Mouse (Mus musculus) E14TG2a.4 (cell line): ENCODE measurements around the gene Gcnt4.

Experiments used
- H3K27me3 ChIP-seq: 2 replicates; pipeline ENCODE4 v1.6.1; 2014; ENCODE audit warnings: low read length, control low read depth; ENCODE audit not compliant: insufficient read depth
- H3K36me3 ChIP-seq: 2 replicates; pipeline ENCODE4 v1.6.1; 2014; ENCODE audit warnings: low read length, control low read depth; ENCODE audit not compliant: insufficient read depth
- H3K4me1 ChIP-seq: replicated peaks from 2 replicates; pipeline ENCODE4 v1.6.1; 2014; ENCODE audit warnings: low read depth, low read length, control low read depth
- H3K4me3 ChIP-seq: replicated peaks from 2 replicates; pipeline ENCODE4 v1.5.1; 2014; ENCODE audit warnings: mild to moderate bottlenecking, low read length
- H3K9me3 ChIP-seq: 2 replicates; pipeline ENCODE4 v1.6.1; 2014; ENCODE audit warnings: low read length, control low read depth
- CTCF ChIP-seq: conservative IDR thresholded peaks from 2 replicates; pipeline ENCODE4 v1.5.1; 2014; ENCODE audit warnings: low read length
- NANOG ChIP-seq: IDR thresholded peaks from 2 replicates; pipeline ENCODE4 v1.6.1; 2014; ENCODE audit warnings: borderline replicate concordance, low read length, mixed read lengths
- POU5F1 ChIP-seq: IDR thresholded peaks from 2 replicates; pipeline ENCODE4 v1.6.1; 2014; ENCODE audit warnings: low read length, borderline replicate concordance

The Gcnt4 gene

GRCm38 (mm10) chr13:96973318-96973717, 48.8 kb downstream of the Gcnt4 start:
- no peaks in the 10 kb centered on the region for H3K4me1 ChIP-seq
- H3K4me3 ChIP-seq, result no peak overlapping the region
- TF ChIP-seq CTCF, result no peak
- H3K36me3 ChIP-seq, result no peaks in the 10 kb centered on the region
- H3K27me3 ChIP-seq, result no peaks in the 10 kb centered on the region
- 0 out of 2 replicates have a peak, but pooled peaks cover 5% of the 10 kb centered on the region for H3K9me3 ChIP-seq

- Histone ChIP-seq H3K9me3 (no peaks in the 10 kb centered on the region), H3K4me3 (no peak overlapping the region), H3K4me1 (no peaks in the 10 kb centered on the region), H3K36me3 (no peaks in the 10 kb centered on the region), H3K27me3 (no peaks in the 10 kb centered on the region)
- TF ChIP-seq POU5F1 (no peak), NANOG (no peak), CTCF (no peak)
Observed at GRCm38 (mm10) chr13:96976986-96977595, 52.6 kb downstream of the Gcnt4 start.

DNA sequence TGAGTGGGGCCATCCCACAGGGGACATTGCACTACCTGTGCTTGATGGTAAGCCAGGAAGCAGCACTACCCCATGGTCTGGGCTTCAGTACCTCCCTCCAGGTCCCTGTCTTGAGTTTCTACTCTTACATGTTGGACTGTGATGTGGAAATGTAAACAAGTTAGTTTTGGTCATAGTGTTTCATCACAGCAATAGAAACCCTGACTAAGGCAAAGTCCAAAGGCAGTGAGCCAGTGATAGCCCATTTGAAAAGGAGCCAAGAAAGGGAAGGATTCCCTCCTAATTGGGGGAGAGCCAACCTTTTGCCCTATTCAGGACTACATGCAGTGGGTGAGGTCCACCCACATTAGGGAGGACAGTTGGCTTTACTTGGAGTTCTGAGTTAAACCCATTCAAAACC, 56.1 kb downstream of the Gcnt4 start:
- TF ChIP-seq CTCF, result no peak
- TF ChIP-seq NANOG, result no peak
- TF ChIP-seq POU5F1, result no peak
- H3K9me3 ChIP-seq, result no peaks in the 10 kb centered on the region
- no peak overlapping the region for H3K4me3 ChIP-seq
- peaks cover 11% of the 10 kb centered on the region for H3K27me3 ChIP-seq
- H3K36me3 ChIP-seq, result no peaks in the 10 kb centered on the region
- peaks cover 12% of the 10 kb centered on the region for H3K4me1 ChIP-seq

DNA sequence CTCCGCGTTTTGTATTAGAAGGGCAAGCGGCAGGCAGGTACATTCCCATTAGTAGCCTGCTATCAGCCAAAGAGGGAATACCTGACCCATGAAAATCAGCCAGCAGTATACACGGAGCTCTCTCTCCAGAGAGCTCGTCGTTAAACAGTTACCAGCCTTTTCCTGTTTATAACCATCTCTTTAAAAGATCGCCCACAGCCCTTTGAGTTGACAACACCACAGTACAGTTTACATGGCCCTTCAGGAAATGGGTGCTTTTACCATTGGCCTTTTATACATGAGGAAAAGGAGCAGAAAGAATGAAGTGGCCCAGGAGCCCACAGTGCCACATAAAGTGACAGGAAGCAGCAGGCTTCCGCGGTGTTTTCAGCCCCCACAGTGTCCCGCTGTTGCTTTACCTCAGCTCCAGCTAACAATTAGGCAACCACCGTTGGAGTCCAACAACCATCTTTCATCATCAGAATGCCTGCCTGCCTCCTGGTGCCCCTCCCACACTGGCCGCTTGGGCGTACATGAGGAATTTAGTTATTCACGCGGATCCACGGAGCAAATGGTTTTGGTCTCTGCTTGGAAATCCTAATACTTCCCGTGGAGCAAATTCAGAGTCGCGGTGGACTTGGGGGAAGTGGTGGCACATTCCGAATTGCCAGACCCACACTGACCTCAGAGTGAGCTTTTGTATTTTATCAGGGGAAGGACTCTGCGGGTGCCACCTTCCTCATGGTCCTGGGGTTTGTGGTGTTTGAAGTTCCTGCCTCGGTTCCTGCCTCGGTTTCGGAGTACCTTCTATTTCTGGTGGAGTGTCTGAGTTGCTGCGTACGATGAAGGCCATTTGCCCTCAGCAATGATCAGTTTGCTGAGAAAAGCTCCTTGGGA, 59.0 kb downstream of the Gcnt4 start:
- Histone ChIP-seq H3K9me3 (0 out of 2 replicates have a peak, but pooled peaks cover 2% of the 10 kb centered on the region), H3K36me3 (no peaks in the 10 kb centered on the region), H3K4me1 (peaks cover 12% of the 10 kb centered on the region), H3K27me3 (peaks cover 17% of the 10 kb centered on the region), H3K4me3 (peak overlapping the region; percentile 57)
- TF ChIP-seq NANOG (no peak), POU5F1 (no peak), CTCF (no peak)

DNA sequence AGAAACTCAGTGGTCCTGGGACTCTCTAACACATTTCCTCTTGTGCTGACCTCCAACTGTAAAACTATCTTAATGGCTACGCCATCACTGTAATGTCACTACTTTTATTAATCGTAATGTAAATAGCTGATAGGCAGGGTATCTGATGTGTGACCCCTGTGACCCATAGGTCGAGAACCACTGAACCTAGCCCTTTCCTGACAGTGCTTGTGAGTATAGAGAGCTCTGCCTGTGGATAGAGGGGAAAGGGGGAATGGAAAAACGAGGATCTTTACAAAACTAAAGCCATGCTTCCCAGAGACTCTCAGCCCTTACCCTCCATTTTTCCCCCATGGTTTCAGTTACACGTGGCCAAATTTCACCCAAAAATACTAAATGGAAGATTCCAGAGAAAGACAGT, 60.2 kb downstream of the Gcnt4 start:
- no peaks in the 10 kb centered on the region for H3K36me3 ChIP-seq
- H3K4me1 ChIP-seq, result peaks cover 12% of the 10 kb centered on the region
- H3K4me3 ChIP-seq, result no peak overlapping the region
- no peak for TF ChIP-seq NANOG
- 0 out of 2 replicates have a peak, but pooled peaks cover 2% of the 10 kb centered on the region for H3K9me3 ChIP-seq
- peaks cover 17% of the 10 kb centered on the region for H3K27me3 ChIP-seq

DNA sequence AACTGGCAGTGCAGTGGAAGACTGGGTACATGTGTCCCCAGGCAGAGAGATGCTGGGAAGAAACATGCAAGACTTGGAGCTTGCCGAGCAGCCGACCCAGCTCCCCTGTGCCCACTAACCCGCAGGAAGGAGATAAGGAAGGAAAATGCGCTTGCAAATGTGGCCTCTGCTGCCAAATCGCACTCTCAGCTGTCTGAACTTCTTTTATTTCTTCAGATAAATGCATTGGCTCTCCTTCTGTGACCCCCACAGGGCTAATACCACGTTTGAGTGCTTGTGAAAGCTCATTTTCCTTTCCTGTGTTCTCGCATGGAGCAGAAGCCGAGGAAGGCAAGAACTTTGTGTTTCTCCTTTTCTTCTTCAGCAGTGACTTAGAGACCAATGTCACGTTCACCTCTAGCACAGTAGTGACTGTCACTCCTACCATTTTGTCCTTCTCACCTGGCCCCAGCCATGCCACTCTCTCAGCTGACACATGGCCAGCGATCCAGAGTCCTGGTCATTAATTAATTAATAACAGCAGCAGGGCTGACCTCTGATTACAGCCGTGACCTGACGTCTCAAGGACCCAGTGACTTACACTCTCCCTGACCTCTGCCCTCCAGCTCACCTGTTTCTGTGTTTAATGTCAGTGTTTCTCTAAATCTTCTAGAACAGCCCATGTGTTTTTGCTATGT, 61.2 kb downstream of the Gcnt4 start:
- TF ChIP-seq POU5F1 (no peak), CTCF (no peak), NANOG (no peak)
- Histone ChIP-seq H3K9me3 (0 out of 2 replicates have a peak, but pooled peaks cover 2% of the 10 kb centered on the region), H3K36me3 (no peaks in the 10 kb centered on the region), H3K4me3 (no peak overlapping the region), H3K4me1 (peaks cover 12% of the 10 kb centered on the region), H3K27me3 (peaks cover 17% of the 10 kb centered on the region)

GRCm38 (mm10) chr13:96989129-96989528, 64.6 kb downstream of the Gcnt4 start:
- Histone ChIP-seq H3K9me3 (0 out of 2 replicates have a peak, but pooled peaks cover 2% of the 10 kb centered on the region), H3K4me3 (no peak overlapping the region), H3K27me3 (peaks cover 9% of the 10 kb centered on the region), H3K4me1 (peaks cover under 1% of the 10 kb centered on the region), H3K36me3 (no peaks in the 10 kb centered on the region)
- TF ChIP-seq NANOG (no peak), POU5F1 (no peak), CTCF (no peak)

DNA sequence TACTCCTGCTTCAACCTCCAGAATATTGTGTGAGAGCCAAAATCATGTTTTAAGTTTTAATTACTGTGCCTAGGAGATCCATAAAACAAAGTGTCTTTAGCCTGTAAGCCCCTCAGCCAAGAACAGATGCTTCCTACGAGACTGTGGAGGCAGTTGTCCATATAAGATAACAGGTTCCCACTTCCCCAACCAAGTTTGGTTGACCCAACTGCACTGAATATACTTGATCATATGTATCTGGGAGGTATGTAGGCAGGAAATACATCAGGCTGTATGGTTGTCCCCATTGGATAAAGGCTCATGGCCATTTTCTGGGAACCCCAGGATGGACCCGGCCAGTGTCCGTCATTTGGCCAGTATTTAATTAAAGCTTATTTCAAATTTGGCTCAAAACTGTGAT, 65.6 kb downstream of the Gcnt4 start:
- TF ChIP-seq CTCF, result no peak
- TF ChIP-seq NANOG, result no peak
- TF ChIP-seq POU5F1, result no peak
- Histone ChIP-seq H3K27me3 (peaks cover 9% of the 10 kb centered on the region), H3K4me3 (no peak overlapping the region), H3K9me3 (0 out of 2 replicates have a peak, but pooled peaks cover 2% of the 10 kb centered on the region), H3K36me3 (no peaks in the 10 kb centered on the region), H3K4me1 (no peaks in the 10 kb centered on the region)
